Mouse (Mus musculus): ENCODE results near the gene Tnik.

DNA sequence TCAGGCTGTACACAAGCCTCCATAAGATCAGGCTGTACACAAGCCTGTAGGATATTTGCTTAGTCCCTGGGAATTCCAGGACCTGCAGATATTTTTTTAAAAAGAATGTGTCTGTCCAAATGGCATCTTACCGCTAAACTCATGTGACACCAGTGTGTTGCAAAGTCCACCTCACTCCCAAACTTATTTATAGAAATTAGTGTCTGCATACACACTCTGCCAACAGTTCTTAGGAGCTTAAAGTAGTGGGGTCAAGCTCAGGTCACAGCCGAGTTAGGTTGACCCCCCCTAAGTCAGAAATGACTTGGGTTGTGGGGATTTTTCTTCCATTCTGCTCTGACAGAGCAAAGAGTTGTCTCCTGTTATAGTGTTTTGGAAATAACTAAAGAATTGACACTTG, 168.4 kb downstream of the Tnik start:
- TF ChIP-seq CTCF (IDR thresholded peaks at IDR 0.05; ENCODE audit: low read depth, low read length) (no peak), POLR2A (IDR thresholded peaks at IDR 0.05; ENCODE audit: insufficient read depth, low read length) (no peak), EP300 (IDR thresholded peaks at IDR 0.05; ENCODE audit: insufficient read depth, low read depth, low read length) (no peak)
